Mouse (Mus musculus): ENCODE measurements at regions not wholly inside any gene's neighbourhood (a gene's known extent, or its start where the extent isn't known, plus 50 kb on each side); places are given as distances from the start of the nearest gene placed in this dataset.

DNA sequence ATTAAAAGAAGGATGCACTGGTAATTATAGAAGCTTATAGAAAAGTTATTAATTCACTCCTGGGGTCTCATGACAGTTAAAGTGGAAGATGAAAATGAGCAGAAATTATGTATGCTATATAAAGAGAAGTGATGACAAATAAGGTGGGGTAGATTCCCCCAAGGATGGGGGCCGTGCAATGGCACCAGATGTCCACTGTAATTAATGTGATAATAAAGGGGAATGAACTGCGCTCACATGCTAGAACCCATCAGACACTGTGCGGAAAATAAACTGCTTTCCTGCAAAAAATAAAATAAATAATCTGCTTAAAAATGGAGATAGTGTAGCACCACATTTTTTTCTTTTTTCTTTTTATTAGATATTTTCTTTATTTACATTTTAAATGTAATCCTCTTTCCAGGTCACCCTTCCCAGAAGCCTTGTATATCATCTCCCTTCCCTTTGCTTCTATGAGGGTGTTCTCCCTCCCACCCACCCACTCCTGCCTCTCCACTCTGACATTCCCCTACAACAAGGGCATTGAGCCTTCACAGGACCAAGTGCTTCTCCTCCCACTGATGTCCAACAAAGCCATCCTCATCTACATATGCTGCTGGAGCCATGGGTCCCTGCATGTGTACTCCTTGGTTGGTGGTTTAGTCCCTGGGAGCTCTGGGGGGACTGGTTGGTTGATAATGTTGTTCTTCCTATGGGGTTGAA is 934.0 kb upstream of the Pcdh20 start:
- no peak for DNase-seq (ENCODE audit: extremely low spot score)

- DNase-seq (ENCODE audit: extremely low spot score): no peak
Observed at GRCm38 (mm10) chr14:89402568-89403339, 931.6 kb upstream of the Pcdh20 start.

GRCm38 (mm10) chr14:89357050-89357749 is 886.0 kb upstream of the Pcdh20 start:
- no peak for DNase-seq (ENCODE audit: extremely low spot score)

- DNase-seq (ENCODE audit: extremely low spot score): peak; percentile 6
Observed at GRCm38 (mm10) chr14:89347972-89348371, 876.8 kb upstream of the Pcdh20 start.

DNA sequence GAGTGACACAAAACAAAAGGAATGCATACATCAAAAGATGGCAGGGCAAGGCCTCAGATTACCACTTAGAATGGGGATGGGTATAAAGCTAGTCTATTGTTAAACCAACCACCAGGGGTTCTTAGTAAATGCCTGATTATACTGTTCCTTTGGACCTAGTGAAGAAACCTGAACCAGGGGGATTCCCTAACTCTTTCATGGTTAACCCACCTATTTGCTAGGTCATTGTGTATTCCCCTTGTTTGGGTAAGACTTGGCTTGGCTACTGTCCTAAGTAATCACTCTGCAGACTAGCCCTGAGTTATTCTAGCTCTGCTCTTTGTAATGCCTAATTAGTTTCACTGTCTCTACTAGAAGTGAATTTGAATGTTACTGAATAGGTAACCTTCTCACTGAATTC is 853.9 kb upstream of the Pcdh20 start:
- DNase-seq (ENCODE audit: extremely low spot score): no peak

DNA sequence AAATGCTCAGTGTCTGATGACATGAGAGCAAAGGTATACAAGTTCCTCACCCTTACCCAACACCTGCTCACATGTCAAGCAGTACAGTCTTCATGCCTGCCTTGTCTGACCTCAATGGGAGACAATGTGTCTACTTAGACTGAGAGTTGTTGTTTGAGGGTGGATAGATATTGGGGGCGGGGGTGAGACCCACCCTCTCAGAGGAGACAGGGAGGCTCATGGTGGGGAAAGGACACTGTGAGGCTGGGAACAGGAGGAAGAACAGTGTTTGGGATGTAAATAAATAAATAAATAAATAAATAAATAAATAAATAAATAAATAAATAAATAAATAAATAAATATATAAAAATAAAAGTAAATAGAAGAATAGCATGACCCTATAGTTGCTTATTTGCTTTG is 837.3 kb upstream of the Pcdh20 start:
- no peak for DNase-seq (ENCODE audit: extremely low spot score)

All from embryo, embryonic 9.5 days (tissue).